Mouse (Mus musculus) G1E (cell line): ENCODE data around the gene Tnfrsf21.

Source experiments
- CTCF ChIP-seq: IDR thresholded peaks from 2 replicates; pipeline ENCODE4 v1.5.1; 2012; ENCODE audit warnings: low read depth, low read length, inconsistent platforms, mixed read lengths
- POLR2AphosphoS5 ChIP-seq: IDR thresholded peaks from 2 replicates; pipeline ENCODE4 v1.6.1; 2012; ENCODE audit warnings: low read depth, low read length, inconsistent platforms; ENCODE audit not compliant: insufficient replicate concordance
- TAL1 ChIP-seq: conservative IDR thresholded peaks from 2 replicates; pipeline ENCODE4 v1.6.1; 2012; ENCODE audit warnings: low read depth, low read length, inconsistent platforms, mixed read lengths

- TF ChIP-seq CTCF (no peak), TAL1 (no peak), POLR2AphosphoS5 (no peak)
Measured at GRCm38 (mm10) chr17:43135398-43136265, 119.3 kb downstream of the Tnfrsf21 start.
